Mouse (Mus musculus): ENCODE measurements around the gene Aacs. TPM values are rescaled to one million over a fixed set of nuclear protein-coding genes. Genes with fewer than 3 reads are reported as not detected.

Gene Aacs
- polyA plus RNA-seq, 1 experiment from 2014 or later: 35.7 TPM

- no peak overlapping the region for H3K27ac ChIP-seq (replicated peaks; ENCODE audit: low read depth, low read length)
- no peaks in the 10 kb centered on the region for H3K4me1 ChIP-seq (ENCODE audit: control insufficient read depth, insufficient read depth, low read length)
- ATAC-seq (ENCODE audit: insufficient number of reproducible peaks, low FRiP score, low TSS enrichment, low read depth) (no peak), DNase-seq (ENCODE audit: low spot score) (no peak)
- no peaks in the 10 kb centered on the region for H3K9me3 ChIP-seq (ENCODE audit: control insufficient read depth, low read length)
- no peaks in the 10 kb centered on the region for H3K27me3 ChIP-seq (ENCODE audit: control insufficient read depth, insufficient read depth, low read length)
- no peak overlapping the region for H3K9ac ChIP-seq (ENCODE audit: low read length)
- WGBS: 79% methylated on average over 2 of the region's 2 CpGs
- H3K4me2 ChIP-seq (ENCODE audit: low read depth, severe bottlenecking): no peak overlapping the region
- H3K36me3 ChIP-seq (ENCODE audit: control insufficient read depth, insufficient read depth, low read length): no peaks in the 10 kb centered on the region
- no peak overlapping the region for H3K4me3 ChIP-seq (ENCODE audit: low read depth, low read length)
These were observed 47.7 kb downstream of the Aacs start for GRCm38 (mm10) chr5:125523361-125523760.

- peaks cover 10% of the 10 kb centered on the region for H3K27me3 ChIP-seq (ENCODE audit: control insufficient read depth, insufficient read depth, low read length)
- H3K4me3 ChIP-seq (ENCODE audit: low read depth, low read length): no peak overlapping the region
- no peak for DNase-seq (ENCODE audit: low spot score)
- 57% methylated on average over 5 of the region's 5 CpGs for WGBS
- no peaks in the 10 kb centered on the region for H3K36me3 ChIP-seq (ENCODE audit: control insufficient read depth, insufficient read depth, low read length)
- no peak overlapping the region for H3K27ac ChIP-seq (replicated peaks; ENCODE audit: low read depth, low read length)
- no peaks in the 10 kb centered on the region for H3K9me3 ChIP-seq (ENCODE audit: control insufficient read depth, low read length)
- H3K9ac ChIP-seq (ENCODE audit: low read length): no peak overlapping the region
- no peak overlapping the region for H3K4me2 ChIP-seq (ENCODE audit: low read depth, severe bottlenecking)
- H3K4me1 ChIP-seq (ENCODE audit: control insufficient read depth, insufficient read depth, low read length): no peaks in the 10 kb centered on the region
- ATAC-seq (ENCODE audit: insufficient number of reproducible peaks, low FRiP score, low TSS enrichment, low read depth): no peak
These were observed 49.9 kb downstream of the Aacs start for GRCm38 (mm10) chr5:125525516-125525915.

- WGBS: 77% methylated on average over 4 of the region's 4 CpGs
- peak; percentile 63 for DNase-seq (ENCODE audit: low spot score)
- H3K4me1 ChIP-seq (ENCODE audit: control insufficient read depth, insufficient read depth, low read length): no peaks in the 10 kb centered on the region
These were observed 50.9 kb downstream of the Aacs start for GRCm38 (mm10) chr5:125526464-125526863.

GRCm38 (mm10) chr5:125529109-125529508, 53.5 kb downstream of the Aacs start:
- H3K27me3 ChIP-seq (ENCODE audit: control insufficient read depth, insufficient read depth, low read length): peaks cover 43% of the 10 kb centered on the region
- 8% methylated on average over 5 of the region's 5 CpGs for WGBS

More at GRCm38 (mm10) chr5:125526464-125526863, 50.9 kb downstream of the Aacs start:
- Histone ChIP-seq H3K9me3 (ENCODE audit: control insufficient read depth, low read length) (no peaks in the 10 kb centered on the region), H3K9ac (ENCODE audit: low read length) (no peak overlapping the region), H3K4me3 (ENCODE audit: low read depth, low read length) (no peak overlapping the region), H3K4me2 (ENCODE audit: low read depth, severe bottlenecking) (no peak overlapping the region), H3K36me3 (ENCODE audit: control insufficient read depth, insufficient read depth, low read length) (no peaks in the 10 kb centered on the region), H3K27ac (replicated peaks; ENCODE audit: low read depth, low read length) (no peak overlapping the region), H3K27me3 (ENCODE audit: control insufficient read depth, insufficient read depth, low read length) (peaks cover 17% of the 10 kb centered on the region)
- ATAC-seq (ENCODE audit: insufficient number of reproducible peaks, low FRiP score, low TSS enrichment, low read depth): no peak

GRCm38 (mm10) chr5:125531634-125532033, 56.0 kb downstream of the Aacs start, which contains the start of gene Tmem132b:
Gene Tmem132b (plus strand): TSS chr5:125531774.
- WGBS: under 1% methylated on average over 24 of the region's 25 CpGs
- peak within 1 kb of the TSS; percentile 22; the same call in 1 of the 2 replicates for H3K9ac ChIP-seq (ENCODE audit: low read length)
- DNase-seq (ENCODE audit: low spot score) (peak; percentile 49), ATAC-seq (ENCODE audit: insufficient number of reproducible peaks, low FRiP score, low TSS enrichment, low read depth) (no peak; the same call in 1 of the 2 replicates)
- peak within 1 kb of the TSS; percentile 85 for H3K4me2 ChIP-seq (ENCODE audit: low read depth, severe bottlenecking)
- peaks cover 6% of the 10 kb centered on the region; the same call in 1 of the 2 replicates for H3K4me1 ChIP-seq (ENCODE audit: control insufficient read depth, insufficient read depth, low read length)
- no peak within 1 kb of the TSS for H3K27ac ChIP-seq (replicated peaks; ENCODE audit: low read depth, low read length)
- H3K4me3 ChIP-seq (ENCODE audit: low read depth, low read length): peak within 1 kb of the TSS; percentile 35
- peaks cover 63% of the 10 kb centered on the region for H3K27me3 ChIP-seq (ENCODE audit: control insufficient read depth, insufficient read depth, low read length)
- no peaks in the 10 kb centered on the region for H3K36me3 ChIP-seq (ENCODE audit: control insufficient read depth, insufficient read depth, low read length)
- H3K9me3 ChIP-seq (ENCODE audit: control insufficient read depth, low read length): no peaks in the 10 kb centered on the region

More at GRCm38 (mm10) chr5:125529109-125529508, 53.5 kb downstream of the Aacs start:
- no peak overlapping the region for H3K4me2 ChIP-seq (ENCODE audit: low read depth, severe bottlenecking)
- H3K36me3 ChIP-seq (ENCODE audit: control insufficient read depth, insufficient read depth, low read length): no peaks in the 10 kb centered on the region
- H3K9ac ChIP-seq (ENCODE audit: low read length): no peak overlapping the region
- no peak overlapping the region for H3K4me3 ChIP-seq (ENCODE audit: low read depth, low read length)
- DNase-seq (ENCODE audit: low spot score) (peak; percentile 91), ATAC-seq (ENCODE audit: insufficient number of reproducible peaks, low FRiP score, low TSS enrichment, low read depth) (no peak)
- peaks cover 6% of the 10 kb centered on the region; the same call in 1 of the 2 replicates for H3K4me1 ChIP-seq (ENCODE audit: control insufficient read depth, insufficient read depth, low read length)
- H3K27ac ChIP-seq (replicated peaks; ENCODE audit: low read depth, low read length): no peak overlapping the region
- no peaks in the 10 kb centered on the region for H3K9me3 ChIP-seq (ENCODE audit: control insufficient read depth, low read length)

GRCm38 (mm10) chr5:125532191-125532544, 56.6 kb downstream of the Aacs start:
- Histone ChIP-seq H3K9me3 (ENCODE audit: control insufficient read depth, low read length) (no peaks in the 10 kb centered on the region), H3K4me2 (ENCODE audit: low read depth, severe bottlenecking) (peak overlapping the region; percentile 85), H3K27ac (replicated peaks; ENCODE audit: low read depth, low read length) (no peak overlapping the region), H3K36me3 (ENCODE audit: control insufficient read depth, insufficient read depth, low read length) (no peaks in the 10 kb centered on the region), H3K4me1 (ENCODE audit: control insufficient read depth, insufficient read depth, low read length) (peaks cover 6% of the 10 kb centered on the region; the same call in 1 of the 2 replicates), H3K27me3 (ENCODE audit: control insufficient read depth, insufficient read depth, low read length) (peaks cover 63% of the 10 kb centered on the region), H3K4me3 (ENCODE audit: low read depth, low read length) (peak overlapping the region; percentile 35; the same call in 1 of the 2 replicates), H3K9ac (ENCODE audit: low read length) (peak overlapping the region; percentile 22; the same call in 1 of the 2 replicates)
- DNase-seq (ENCODE audit: low spot score) (peak; percentile 67), ATAC-seq (ENCODE audit: insufficient number of reproducible peaks, low FRiP score, low TSS enrichment, low read depth) (peak; percentile 61)
- 1% methylated on average over 13 of the region's 30 CpGs for WGBS

GRCm38 (mm10) chr5:125532545-125533224, 57.1 kb downstream of the Aacs start:
- Histone ChIP-seq H3K4me1 (ENCODE audit: control insufficient read depth, insufficient read depth, low read length) (peaks cover 6% of the 10 kb centered on the region; the same call in 1 of the 2 replicates), H3K9me3 (ENCODE audit: control insufficient read depth, low read length) (no peaks in the 10 kb centered on the region), H3K36me3 (ENCODE audit: control insufficient read depth, insufficient read depth, low read length) (no peaks in the 10 kb centered on the region), H3K27ac (replicated peaks; ENCODE audit: low read depth, low read length) (no peak overlapping the region), H3K27me3 (ENCODE audit: control insufficient read depth, insufficient read depth, low read length) (peaks cover 63% of the 10 kb centered on the region), H3K4me3 (ENCODE audit: low read depth, low read length) (peak overlapping the region; percentile 35), H3K9ac (ENCODE audit: low read length) (peak overlapping the region; percentile 22; the same call in 1 of the 2 replicates), H3K4me2 (ENCODE audit: low read depth, severe bottlenecking) (peak overlapping the region; percentile 85)
- DNase-seq (ENCODE audit: low spot score) (peak; percentile 49), ATAC-seq (ENCODE audit: insufficient number of reproducible peaks, low FRiP score, low TSS enrichment, low read depth) (0 out of 2 replicates have a peak, but pooled peaks have one; percentile 17)
- under 1% methylated on average over 39 of the region's 64 CpGs for WGBS

GRCm38 (mm10) chr5:125533225-125533900, 57.7 kb downstream of the Aacs start:
- ATAC-seq (ENCODE audit: insufficient number of reproducible peaks, low FRiP score, low TSS enrichment, low read depth) (no peak), DNase-seq (ENCODE audit: low spot score) (no peak)
- Histone ChIP-seq H3K4me1 (ENCODE audit: control insufficient read depth, insufficient read depth, low read length) (peaks cover 6% of the 10 kb centered on the region; the same call in 1 of the 2 replicates), H3K4me2 (ENCODE audit: low read depth, severe bottlenecking) (peak overlapping the region; percentile 85; the same call in 1 of the 2 replicates), H3K9ac (ENCODE audit: low read length) (no peak overlapping the region; the same call in 1 of the 2 replicates), H3K9me3 (ENCODE audit: control insufficient read depth, low read length) (no peaks in the 10 kb centered on the region), H3K36me3 (ENCODE audit: control insufficient read depth, insufficient read depth, low read length) (no peaks in the 10 kb centered on the region), H3K27me3 (ENCODE audit: control insufficient read depth, insufficient read depth, low read length) (peaks cover 63% of the 10 kb centered on the region), H3K4me3 (ENCODE audit: low read depth, low read length) (peak overlapping the region; percentile 35; the same call in 1 of the 2 replicates), H3K27ac (replicated peaks; ENCODE audit: low read depth, low read length) (no peak overlapping the region)
- WGBS: 2% methylated on average over 24 of the region's 24 CpGs
